Mouse (Mus musculus): ENCODE measurements at regions not wholly inside any gene's neighbourhood (a gene's known extent, or its start where the extent isn't known, plus 50 kb on each side); places are given as distances from the start of the nearest gene placed in this dataset.

- H3K4me1 ChIP-seq (replicated peaks; ENCODE audit: control insufficient read depth, insufficient read depth, low read length), result no peaks in the 10 kb centered on the region; the same call in 1 of the 2 replicates
- H3K27me3 ChIP-seq (ENCODE audit: control insufficient read depth, insufficient read depth, low read length), result peaks cover 17% of the 10 kb centered on the region
- no peak overlapping the region for H3K27ac ChIP-seq (ENCODE audit: control insufficient read depth, insufficient read depth, low read length)
- no peak for TF ChIP-seq CTCF (IDR thresholded peaks at IDR 0.05; ENCODE audit: borderline replicate concordance, control insufficient read depth, extremely low read depth, insufficient read depth, low read length, poor library complexity)
- 89% methylated on average over 9 of the region's 9 CpGs for WGBS
- H3K36me3 ChIP-seq (ENCODE audit: control insufficient read depth, insufficient read depth, low read length), result no peaks in the 10 kb centered on the region
- no peak overlapping the region for H3K4me3 ChIP-seq (ENCODE audit: control insufficient read depth, insufficient read depth, low read length)
- no peak for DNase-seq
Measured at GRCm38 (mm10) chr11:117417959-117418574, 66.1 kb upstream of the Gm11733 start.

GRCm38 (mm10) chr11:117418939-117419338, 65.2 kb upstream of the Gm11733 start:
- WGBS, result 87% methylated on average over 3 of the region's 3 CpGs
- H3K27ac ChIP-seq (ENCODE audit: control insufficient read depth, insufficient read depth, low read length), result no peak overlapping the region
- TF ChIP-seq POLR2A (IDR thresholded peaks at IDR 0.05; ENCODE audit: control insufficient read depth, extremely low read depth, insufficient read depth, low read length, poor library complexity) (no peak), CTCF (IDR thresholded peaks at IDR 0.05; ENCODE audit: borderline replicate concordance, control insufficient read depth, extremely low read depth, insufficient read depth, low read length, poor library complexity) (no peak)
- no peak overlapping the region for H3K4me3 ChIP-seq (ENCODE audit: control insufficient read depth, insufficient read depth, low read length)
- no peaks in the 10 kb centered on the region; the same call in 1 of the 2 replicates for H3K4me1 ChIP-seq (replicated peaks; ENCODE audit: control insufficient read depth, insufficient read depth, low read length)
- DNase-seq, result no peak
- peaks cover 16% of the 10 kb centered on the region for H3K27me3 ChIP-seq (ENCODE audit: control insufficient read depth, insufficient read depth, low read length)
- no peaks in the 10 kb centered on the region for H3K36me3 ChIP-seq (ENCODE audit: control insufficient read depth, insufficient read depth, low read length)

DNA sequence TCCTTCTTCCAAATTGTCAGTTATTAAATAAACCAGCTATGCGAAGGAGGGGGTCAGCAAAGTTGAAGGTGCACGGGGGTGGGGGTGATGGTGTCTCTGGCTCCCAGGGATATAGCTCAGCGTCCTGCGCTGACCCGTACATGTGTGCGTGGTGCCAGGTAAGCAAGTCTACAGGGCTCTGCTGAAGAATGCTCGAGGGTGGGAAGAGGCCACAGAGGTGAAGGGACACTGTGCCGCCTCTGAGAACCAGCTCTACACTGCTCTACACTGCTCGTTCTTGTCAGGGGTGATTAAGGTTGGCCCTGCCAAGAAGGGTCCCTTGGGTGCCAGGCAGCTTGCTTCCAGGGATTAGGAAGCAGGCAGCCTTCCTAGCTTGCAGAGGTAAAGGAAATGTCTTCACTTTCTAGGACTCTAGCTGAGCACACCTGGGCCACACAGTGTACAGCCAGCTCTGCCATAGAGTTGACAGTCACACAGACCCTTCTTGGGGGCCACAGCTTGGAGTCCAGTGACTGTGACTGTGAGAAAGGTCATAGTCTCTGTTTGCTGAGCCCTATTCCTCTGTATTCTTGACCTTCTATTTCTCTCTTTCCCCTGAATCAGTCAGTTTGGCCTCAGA, 64.7 kb upstream of the Gm11733 start:
- Histone ChIP-seq H3K4me1 (replicated peaks; ENCODE audit: control insufficient read depth, insufficient read depth, low read length) (no peaks in the 10 kb centered on the region; the same call in 1 of the 2 replicates), H3K27ac (ENCODE audit: control insufficient read depth, insufficient read depth, low read length) (no peak overlapping the region), H3K27me3 (ENCODE audit: control insufficient read depth, insufficient read depth, low read length) (peaks cover 11% of the 10 kb centered on the region), H3K4me3 (ENCODE audit: control insufficient read depth, insufficient read depth, low read length) (no peak overlapping the region), H3K36me3 (ENCODE audit: control insufficient read depth, insufficient read depth, low read length) (no peaks in the 10 kb centered on the region)
- 93% methylated on average over 9 of the region's 9 CpGs for WGBS
- DNase-seq, result no peak
- TF ChIP-seq POLR2A (IDR thresholded peaks at IDR 0.05; ENCODE audit: control insufficient read depth, extremely low read depth, insufficient read depth, low read length, poor library complexity), result no peak
- no peak for TF ChIP-seq CTCF (IDR thresholded peaks at IDR 0.05; ENCODE audit: borderline replicate concordance, control insufficient read depth, extremely low read depth, insufficient read depth, low read length, poor library complexity)

DNA sequence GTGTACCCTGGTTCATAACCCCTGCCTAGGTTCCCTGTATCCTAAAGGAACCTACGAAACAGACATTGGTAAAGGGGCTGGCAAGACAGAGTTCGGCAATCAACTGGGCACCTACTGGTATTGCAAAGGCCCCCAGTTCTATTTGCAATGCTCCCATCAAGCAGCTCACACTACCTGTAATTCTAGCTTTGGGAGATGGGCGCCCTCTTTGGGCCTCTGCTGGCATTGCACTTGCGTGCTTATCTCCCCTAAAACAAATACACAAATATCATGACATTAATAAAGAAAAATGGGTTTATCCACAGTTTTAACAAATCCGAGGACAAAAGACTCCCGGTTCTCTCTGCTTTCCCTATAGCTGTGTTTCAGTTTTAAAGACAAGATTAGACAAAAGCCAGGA, 61.5 kb upstream of the Gm11733 start:
- H3K27ac ChIP-seq (ENCODE audit: control insufficient read depth, insufficient read depth, low read length), result no peak overlapping the region
- WGBS, result 91% methylated on average over 6 of the region's 6 CpGs
- no peak for DNase-seq
- H3K4me3 ChIP-seq (ENCODE audit: control insufficient read depth, insufficient read depth, low read length), result no peak overlapping the region
- TF ChIP-seq CTCF (IDR thresholded peaks at IDR 0.05; ENCODE audit: borderline replicate concordance, control insufficient read depth, extremely low read depth, insufficient read depth, low read length, poor library complexity) (no peak), POLR2A (IDR thresholded peaks at IDR 0.05; ENCODE audit: control insufficient read depth, extremely low read depth, insufficient read depth, low read length, poor library complexity) (no peak)
- no peaks in the 10 kb centered on the region for H3K27me3 ChIP-seq (ENCODE audit: control insufficient read depth, insufficient read depth, low read length)
- no peaks in the 10 kb centered on the region for H3K36me3 ChIP-seq (ENCODE audit: control insufficient read depth, insufficient read depth, low read length)
- no peaks in the 10 kb centered on the region for H3K4me1 ChIP-seq (replicated peaks; ENCODE audit: control insufficient read depth, insufficient read depth, low read length)

DNA sequence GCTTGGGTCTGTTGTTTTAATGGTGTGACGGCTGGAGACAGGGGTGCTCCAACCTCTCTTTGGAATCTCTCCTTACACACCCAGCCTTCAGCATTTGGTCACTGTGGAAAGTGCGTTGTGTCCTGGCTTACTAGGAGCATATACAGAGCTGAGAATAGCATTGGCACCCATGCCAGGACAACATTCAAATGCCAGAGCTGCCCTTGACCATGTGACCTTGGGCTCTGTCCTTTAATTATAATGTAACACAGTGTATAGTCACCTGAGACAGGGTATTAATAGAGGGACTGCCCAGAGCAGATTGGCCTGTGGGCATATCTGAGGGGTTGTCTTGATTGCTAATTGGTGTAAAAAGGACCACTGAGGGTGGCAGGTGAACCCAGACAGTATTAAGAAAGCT, 60.7 kb upstream of the Gm11733 start:
- Histone ChIP-seq H3K36me3 (ENCODE audit: control insufficient read depth, insufficient read depth, low read length) (no peaks in the 10 kb centered on the region), H3K27ac (ENCODE audit: control insufficient read depth, insufficient read depth, low read length) (no peak overlapping the region), H3K4me1 (replicated peaks; ENCODE audit: control insufficient read depth, insufficient read depth, low read length) (no peaks in the 10 kb centered on the region), H3K4me3 (ENCODE audit: control insufficient read depth, insufficient read depth, low read length) (no peak overlapping the region), H3K27me3 (ENCODE audit: control insufficient read depth, insufficient read depth, low read length) (no peaks in the 10 kb centered on the region)
- DNase-seq, result no peak
- WGBS, result 96% methylated on average over 2 of the region's 2 CpGs
- TF ChIP-seq CTCF (IDR thresholded peaks at IDR 0.05; ENCODE audit: borderline replicate concordance, control insufficient read depth, extremely low read depth, insufficient read depth, low read length, poor library complexity), result no peak
- no peak for TF ChIP-seq POLR2A (IDR thresholded peaks at IDR 0.05; ENCODE audit: control insufficient read depth, extremely low read depth, insufficient read depth, low read length, poor library complexity)

DNA sequence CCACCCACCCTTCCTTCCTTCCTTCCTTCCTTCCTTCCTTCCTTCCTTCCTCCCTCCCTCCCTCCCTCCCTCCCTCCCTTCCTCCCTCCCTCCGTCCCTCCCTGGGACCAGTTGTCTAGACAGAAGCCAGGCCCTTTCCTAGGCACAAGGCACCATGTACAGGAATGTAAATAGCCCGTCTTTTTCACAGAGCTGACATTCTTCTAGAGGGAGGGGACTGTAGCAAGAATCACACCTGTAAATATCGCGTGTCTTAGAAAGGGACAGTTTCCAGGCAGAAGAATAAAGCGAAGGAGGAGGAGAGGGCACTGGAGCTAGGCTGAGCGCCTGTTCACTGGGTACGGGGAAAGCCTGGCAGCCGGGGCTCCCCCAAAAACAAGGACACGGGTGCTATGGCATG, 58.7 kb upstream of the Gm11733 start:
- Histone ChIP-seq H3K4me1 (replicated peaks; ENCODE audit: control insufficient read depth, insufficient read depth, low read length) (no peaks in the 10 kb centered on the region), H3K27me3 (ENCODE audit: control insufficient read depth, insufficient read depth, low read length) (no peaks in the 10 kb centered on the region), H3K27ac (ENCODE audit: control insufficient read depth, insufficient read depth, low read length) (no peak overlapping the region), H3K4me3 (ENCODE audit: control insufficient read depth, insufficient read depth, low read length) (no peak overlapping the region), H3K36me3 (ENCODE audit: control insufficient read depth, insufficient read depth, low read length) (no peaks in the 10 kb centered on the region)
- no peak for TF ChIP-seq CTCF (IDR thresholded peaks at IDR 0.05; ENCODE audit: borderline replicate concordance, control insufficient read depth, extremely low read depth, insufficient read depth, low read length, poor library complexity)
- TF ChIP-seq POLR2A (IDR thresholded peaks at IDR 0.05; ENCODE audit: control insufficient read depth, extremely low read depth, insufficient read depth, low read length, poor library complexity), result no peak
- WGBS, result 74% methylated on average over 8 of the region's 9 CpGs
- no peak for DNase-seq

Data from thymus, adult 2 months (tissue).